Mouse (Mus musculus) hindbrain, postnatal 0 days (tissue): ENCODE measurements around the gene Olfr959. TPM values are rescaled to one million over a fixed set of nuclear protein-coding genes. Genes with fewer than 3 reads are reported as not detected.
A peak's percentile ranks its signal among the peaks of the same experiment; 100 is the strongest.

Experiments
- ATAC-seq: fragments of 200-750 bp; cut with Nextera tagmentation; 2 replicates; pipeline ENCODE4 v1.8.0; 2017; ENCODE audit warnings: mild to moderate bottlenecking, moderate TSS enrichment, moderate library complexity
- DNase-seq: peaks from one replicate; pipeline ENCODE4 v3.0.0-alpha.2; 2015; ENCODE audit warnings: low spot score
- H3K27ac ChIP-seq: fragments of 300-500 bp; sonication (generic); 2 replicates; pipeline ENCODE4 v1.5.1; 2014; ENCODE audit warnings: mild to moderate bottlenecking
- H3K27me3 ChIP-seq: fragments of 300-500 bp; sonication (generic); 2 replicates; pipeline ENCODE4 v1.6.1; 2014; ENCODE audit warnings: low read length, mixed read lengths; ENCODE audit not compliant: insufficient read depth
- H3K36me3 ChIP-seq: fragments of 300-500 bp; sonication (generic); 2 replicates; pipeline ENCODE4 v1.6.1; 2014; ENCODE audit warnings: low read length, mixed read lengths; ENCODE audit not compliant: insufficient read depth
- H3K4me1 ChIP-seq: fragments of 300-500 bp; sonication (generic); 2 replicates; pipeline ENCODE4 v1.6.1; 2014; ENCODE audit warnings: antibody characterized with exemption, low read length, mixed read lengths; ENCODE audit not compliant: insufficient read depth
- H3K4me2 ChIP-seq: fragments of 300-500 bp; sonication (generic); 2 replicates; pipeline ENCODE4 v1.6.1; 2014; ENCODE audit warnings: low read depth, mild to moderate bottlenecking, low read length, moderate library complexity, mixed read lengths
- H3K4me3 ChIP-seq: fragments of 300-500 bp; sonication (generic); 2 replicates; pipeline ENCODE4 v1.5.1; 2014; ENCODE audit warnings: low read length
- H3K9ac ChIP-seq: fragments of 300-500 bp; sonication (generic); replicated peaks from 2 replicates; pipeline ENCODE4 v1.6.1; 2014; ENCODE audit warnings: mild to moderate bottlenecking, low read length, moderate library complexity, mixed read lengths
- H3K9me3 ChIP-seq: fragments of 300-500 bp; sonication (generic); 2 replicates; pipeline ENCODE4 v1.6.1; 2016; ENCODE audit warnings: low read length, mixed read lengths
- CTCF ChIP-seq: IDR thresholded peaks from 2 replicates; pipeline ENCODE4 v1.5.1; 2016; ENCODE audit warnings: antibody characterized with exemption, control low read depth, low read depth
- WGBS: fragments of 180-500 bp; shearing (Covaris S2); extraction: QIAGEN DNeasy Blood & Tissue Kit; methylation state at CpG from one replicate; pipeline ENCODE4 v1.1.7; 2014; 5-methylcytosine and 5-hydroxymethylcytosine counted together
- polyA plus RNA-seq: library from polyadenylated mRNA; unstranded; fragments of >200 nt; fragmentation: Nextera tagmentation; extraction: Ambion mirVana; gene quantifications from 2 replicates; pipeline ENCODE4 v1.2.1, GENCODE M21; 2015
- total RNA-seq: library from RNA; depleted of rRNA; stranded (reverse); fragments of >200 nt; gene quantifications from 2 replicates; pipeline ENCODE4 v1.2.3, GENCODE M21; 2014; rRNA removed

Gene Olfr959
- total and polyA plus RNA-seq, 2 experiments from 2014 or later: not detected

- peak; percentile 73 for DNase-seq
- Histone ChIP-seq H3K4me2 (no peak within 1 kb of the TSS), H3K9ac (no peak within 1 kb of the TSS), H3K9me3 (no peaks in the 10 kb centered on the region), H3K27me3 (no peaks in the 10 kb centered on the region), H3K4me3 (no peak within 1 kb of the TSS), H3K27ac (no peak within 1 kb of the TSS), H3K4me1 (no peaks in the 10 kb centered on the region), H3K36me3 (no peaks in the 10 kb centered on the region)
- no peak for TF ChIP-seq CTCF
- 36% methylated on average over 2 of the region's 2 CpGs for WGBS
- ATAC-seq: peak; percentile 64; the same call in 1 of the 2 replicates
Measured at GRCm38 (mm10) chr9:39553946-39554345, 21.4 kb downstream of the Olfr959 start, which contains the start of gene Olfr958. TSS of gene Olfr958 (minus strand) at chr9:39554054.

- no peaks in the 10 kb centered on the region for H3K4me1 ChIP-seq
- H3K27me3 ChIP-seq: no peaks in the 10 kb centered on the region
- WGBS: 59% methylated on average over 5 of the region's 5 CpGs
- no peaks in the 10 kb centered on the region for H3K36me3 ChIP-seq
- DNase-seq (no peak), ATAC-seq (no peak)
- no peak overlapping the region for H3K4me2 ChIP-seq
- no peak overlapping the region for H3K9ac ChIP-seq
- TF ChIP-seq CTCF: no peak
- no peak overlapping the region for H3K4me3 ChIP-seq
- no peak overlapping the region for H3K27ac ChIP-seq
- no peaks in the 10 kb centered on the region for H3K9me3 ChIP-seq
Measured at GRCm38 (mm10) chr9:39550806-39551205, 24.6 kb downstream of the Olfr959 start.

GRCm38 (mm10) chr9:39523616-39524285 lies 51.6 kb downstream of the Olfr959 start:
- Histone ChIP-seq H3K9me3 (no peaks in the 10 kb centered on the region), H3K4me2 (no peak overlapping the region), H3K27ac (no peak overlapping the region), H3K4me3 (no peak overlapping the region), H3K4me1 (no peaks in the 10 kb centered on the region), H3K36me3 (no peaks in the 10 kb centered on the region), H3K27me3 (no peaks in the 10 kb centered on the region), H3K9ac (no peak overlapping the region)
- TF ChIP-seq CTCF: no peak
- no peak for ATAC-seq
- DNase-seq: peak; percentile 22
- whole genome bisulfite sequencing: 73% methylated on average over 1 of the region's 1 CpGs

Other genes starting within 250 kb of the Olfr959 start
- gene Olfr948, start 249.5 kb downstream of the Olfr959 start, total RNA-seq: not detected in 2 replicates
- gene Olfr948, start 249.5 kb downstream of the Olfr959 start, polyA plus RNA-seq: not detected in 2 replicates
- not detected in 2 replicates for gene Olfr951, start 188.2 kb downstream of the Olfr959 start, total RNA-seq
- gene Olfr951, start 188.2 kb downstream of the Olfr959 start, polyA plus RNA-seq: not detected in 2 replicates
- gene Olfr952, start 148.4 kb downstream of the Olfr959 start, total RNA-seq: not detected in 2 replicates
- gene Olfr952, start 148.4 kb downstream of the Olfr959 start, polyA plus RNA-seq: not detected in 2 replicates
- not detected in 2 replicates for gene Olfr954, start 118.9 kb downstream of the Olfr959 start, total RNA-seq
- gene Olfr954, start 118.9 kb downstream of the Olfr959 start, polyA plus RNA-seq: not detected in 2 replicates
- gene Olfr955, start 103.6 kb downstream of the Olfr959 start, total RNA-seq: not detected in 2 replicates
- gene Olfr955, start 103.6 kb downstream of the Olfr959 start, polyA plus RNA-seq: not detected in 2 replicates
- gene Olfr44, start 81.6 kb downstream of the Olfr959 start, total RNA-seq: not detected in 2 replicates
- not detected in 2 replicates for gene Olfr44, start 81.6 kb downstream of the Olfr959 start, polyA plus RNA-seq
- gene Olfr957, start 59.8 kb downstream of the Olfr959 start, total RNA-seq: not detected in 2 replicates
- not detected in 2 replicates for gene Olfr957, start 59.8 kb downstream of the Olfr959 start, polyA plus RNA-seq
- not detected in 2 replicates for gene Olfr958, start 21.5 kb downstream of the Olfr959 start, total RNA-seq
- not detected in 2 replicates for gene Olfr958, start 21.5 kb downstream of the Olfr959 start, polyA plus RNA-seq
- 234 and 241 TPM in 2 replicates for gene AW551984, start 28.8 kb upstream of the Olfr959 start, total RNA-seq
- gene AW551984, start 28.8 kb upstream of the Olfr959 start, polyA plus RNA-seq: 170 and 185 TPM in 2 replicates
- gene Olfr148, start 35.1 kb upstream of the Olfr959 start, total RNA-seq: not detected in 2 replicates
- gene Olfr148, start 35.1 kb upstream of the Olfr959 start, polyA plus RNA-seq: not detected in 2 replicates
- gene Olfr960, start 45.8 kb upstream of the Olfr959 start, total RNA-seq: not detected in 2 replicates
- not detected in 2 replicates for gene Olfr960, start 45.8 kb upstream of the Olfr959 start, polyA plus RNA-seq
- not detected in 2 replicates for gene Olfr961, start 69.5 kb upstream of the Olfr959 start, total RNA-seq
- gene Olfr961, start 69.5 kb upstream of the Olfr959 start, polyA plus RNA-seq: not detected in 2 replicates
- not detected in 2 replicates for gene Olfr963, start 91.6 kb upstream of the Olfr959 start, total RNA-seq
- gene Olfr963, start 91.6 kb upstream of the Olfr959 start, polyA plus RNA-seq: not detected in 2 replicates
- gene Olfr149, start 131.5 kb upstream of the Olfr959 start, total RNA-seq: not detected in 2 replicates
- not detected in 2 replicates for gene Olfr149, start 131.5 kb upstream of the Olfr959 start, polyA plus RNA-seq
- gene Olfr965, start 135.8 kb upstream of the Olfr959 start, total RNA-seq: not detected in 2 replicates
- not detected in 2 replicates for gene Olfr965, start 135.8 kb upstream of the Olfr959 start, polyA plus RNA-seq
- not detected in 2 replicates for gene Olfr150, start 155.4 kb upstream of the Olfr959 start, total RNA-seq
- not detected in 2 replicates for gene Olfr150, start 155.4 kb upstream of the Olfr959 start, polyA plus RNA-seq
- not detected in 2 replicates for gene Olfr967, start 170.7 kb upstream of the Olfr959 start, total RNA-seq
- gene Olfr967, start 170.7 kb upstream of the Olfr959 start, polyA plus RNA-seq: not detected in 2 replicates
- gene Olfr968, start 207.7 kb upstream of the Olfr959 start, total RNA-seq: not detected in 2 replicates
- gene Olfr968, start 207.7 kb upstream of the Olfr959 start, polyA plus RNA-seq: not detected in 2 replicates
- not detected in 2 replicates for gene Olfr969, start 215.4 kb upstream of the Olfr959 start, total RNA-seq
- gene Olfr969, start 215.4 kb upstream of the Olfr959 start, polyA plus RNA-seq: not detected in 2 replicates
- gene Olfr970, start 233.3 kb upstream of the Olfr959 start, total RNA-seq: not detected in 2 replicates
- not detected in 2 replicates for gene Olfr970, start 233.3 kb upstream of the Olfr959 start, polyA plus RNA-seq